Mouse (Mus musculus): ENCODE data around the gene Mme. TPM values are rescaled to one million over a fixed set of nuclear protein-coding genes. Genes with fewer than 3 reads are reported as not detected.

Gene Mme
- total RNA-seq, 2 experiments from 2014 or later: 5.4 to 7.9 TPM

DNA sequence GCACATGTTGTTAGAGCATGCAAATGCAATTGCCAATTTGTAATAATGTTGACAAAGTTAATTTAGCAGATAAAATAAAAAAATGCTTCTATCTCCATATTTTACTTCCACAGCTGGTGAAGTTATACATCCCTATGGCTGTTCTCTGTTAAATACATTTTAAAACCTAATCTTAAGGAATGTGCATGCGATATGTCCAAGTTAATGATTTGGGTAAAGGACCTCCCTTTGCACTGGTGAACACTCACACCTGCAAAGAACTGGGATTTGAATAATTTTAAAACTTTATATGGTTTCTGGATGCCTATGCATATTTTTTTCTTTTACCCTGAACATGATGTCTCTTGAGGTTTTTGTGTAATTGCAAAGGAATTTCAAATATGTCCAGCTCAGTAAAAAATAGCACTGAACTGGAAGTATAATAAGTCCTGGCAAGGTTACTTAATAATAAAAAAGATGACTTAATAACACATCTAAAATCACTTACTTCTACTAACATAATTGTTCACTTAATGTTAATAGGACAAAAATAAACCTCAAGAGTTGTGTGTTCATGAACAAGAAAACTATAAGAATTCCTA lies 110.4 kb downstream of the Mme start:
- DNase-seq: no peak

DNA sequence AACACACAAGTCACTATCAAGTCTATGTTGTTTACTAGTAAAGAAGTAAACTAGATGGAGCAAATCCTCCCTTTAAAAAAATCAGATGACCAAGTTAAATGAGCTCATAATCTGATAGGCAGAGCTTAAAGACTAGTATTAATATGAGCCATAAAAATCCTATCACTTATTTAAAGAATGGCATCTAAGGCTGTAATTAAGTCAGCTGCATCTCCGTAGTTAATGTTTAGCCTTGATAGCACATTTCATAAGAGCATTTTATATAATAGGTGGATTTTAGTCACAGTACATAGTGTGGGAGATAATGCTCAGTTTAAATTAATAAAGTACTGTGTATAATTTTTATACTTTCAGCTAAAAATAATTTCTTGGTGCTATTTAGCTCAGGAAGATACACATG lies 118.2 kb downstream of the Mme start:
- DNase-seq: no peak

DNA sequence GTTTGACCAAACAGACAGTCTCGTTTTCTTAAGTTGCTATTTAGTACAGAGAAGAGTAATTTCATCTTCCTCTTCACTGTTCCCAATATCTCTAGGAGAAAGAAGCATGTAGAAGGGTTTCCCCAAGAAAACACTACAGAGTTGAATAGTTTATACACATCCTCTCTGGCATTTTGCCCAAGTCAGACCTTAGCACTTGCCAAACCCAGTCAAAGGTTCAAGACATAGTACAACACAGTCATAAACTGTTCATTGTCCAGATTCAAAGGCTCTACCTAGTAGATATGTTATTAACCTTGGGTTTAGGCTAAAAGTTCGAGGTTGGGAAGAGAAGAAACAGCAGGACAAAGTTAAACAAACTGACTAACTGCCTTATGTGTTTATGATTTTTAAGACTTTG lies 143.7 kb downstream of the Mme start:
- no peak for DNase-seq

- no peak for DNase-seq
Observed at GRCm38 (mm10) chr3:63390774-63391173, 149.4 kb downstream of the Mme start.

DNA sequence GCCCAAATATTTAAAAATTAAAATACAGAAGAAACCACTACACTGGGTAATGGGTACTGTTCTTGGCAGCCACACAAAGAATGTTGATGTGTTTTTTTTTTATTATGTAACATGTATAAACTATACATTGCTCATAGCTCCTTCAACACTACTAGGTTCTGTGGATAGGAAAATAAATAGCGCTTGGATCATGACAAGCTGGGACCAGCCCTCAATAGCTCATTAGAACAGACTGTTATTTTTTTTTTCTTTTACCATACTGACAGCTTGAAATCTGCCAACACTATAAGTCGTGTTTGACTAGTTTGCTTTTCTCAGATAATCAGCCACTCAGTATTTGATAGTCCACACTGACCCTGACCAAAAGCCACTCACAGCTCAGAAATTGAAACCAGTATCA lies 150.0 kb downstream of the Mme start:
- DNase-seq: no peak

- DNase-seq: no peak
Observed at GRCm38 (mm10) chr3:63394424-63394941, 153.1 kb downstream of the Mme start.

- no peak for DNase-seq
Observed at GRCm38 (mm10) chr3:63398171-63398570, 156.8 kb downstream of the Mme start.

GRCm38 (mm10) chr3:63406438-63406837 lies 165.1 kb downstream of the Mme start:
- no peak for DNase-seq

GRCm38 (mm10) chr3:63411006-63411405 lies 169.7 kb downstream of the Mme start:
- no peak for DNase-seq

- DNase-seq: no peak
Observed at GRCm38 (mm10) chr3:63412220-63412937, 171.0 kb downstream of the Mme start.

DNA sequence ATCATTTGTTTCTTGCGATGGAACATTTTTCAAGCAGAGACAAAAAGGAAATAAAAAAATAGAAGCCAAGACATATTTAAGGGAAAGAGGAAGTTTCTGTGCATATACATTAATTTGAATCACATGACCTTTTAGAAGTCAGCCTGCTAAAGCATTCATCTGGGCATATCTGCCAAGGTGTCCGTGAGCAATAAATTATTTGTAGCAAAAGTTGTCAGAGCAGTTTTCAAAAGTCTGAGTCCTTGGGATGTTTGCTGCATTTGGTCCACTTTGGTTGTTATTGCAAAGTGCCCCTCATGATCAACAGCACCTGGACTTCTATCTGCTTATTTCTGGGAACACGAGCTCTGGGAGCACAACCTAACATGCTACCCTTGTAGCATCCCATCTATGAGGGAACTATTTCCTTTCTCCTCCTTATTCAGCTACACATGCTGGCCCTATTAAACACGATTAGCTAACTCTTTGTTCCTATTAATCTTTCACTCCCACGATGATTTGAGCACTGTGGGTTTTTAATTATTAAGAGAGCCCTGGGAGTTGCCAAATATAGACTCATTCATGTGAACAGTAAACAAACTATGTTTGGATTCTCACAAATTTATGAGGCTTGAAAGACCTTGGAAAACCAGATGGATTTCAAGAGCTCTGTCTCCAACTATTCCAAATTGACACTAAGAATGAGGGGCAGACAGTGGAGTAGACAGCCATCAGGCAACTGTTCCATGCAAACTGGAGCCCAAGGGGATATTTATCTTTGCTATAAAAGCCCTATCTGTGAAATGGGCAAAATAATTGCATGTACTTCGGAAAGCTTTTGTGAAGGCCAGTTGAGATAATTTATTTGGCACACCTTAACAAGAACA lies 171.9 kb downstream of the Mme start:
- no peak for DNase-seq

DNA sequence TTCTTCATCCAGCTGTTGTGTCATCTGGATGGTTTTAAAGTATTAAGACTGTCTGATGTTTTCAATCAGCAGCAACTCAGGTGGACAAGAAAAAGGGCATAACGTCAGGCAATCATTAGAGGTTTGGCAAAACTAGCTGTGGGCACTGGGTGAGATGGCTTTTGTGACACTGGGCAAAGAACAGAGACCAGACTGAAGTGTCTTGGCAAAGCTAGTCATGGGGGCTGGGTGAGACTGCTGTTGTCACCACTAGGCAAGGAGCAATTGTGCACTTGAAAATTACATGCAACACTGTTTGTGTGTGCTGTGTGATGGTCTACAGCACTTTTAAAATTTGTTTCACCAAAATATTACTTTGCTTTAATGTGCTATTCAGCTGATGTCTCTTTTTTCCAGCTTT lies 175.9 kb downstream of the Mme start:
- no peak for DNase-seq

- no peak for DNase-seq
Observed at GRCm38 (mm10) chr3:63417758-63418157, 176.4 kb downstream of the Mme start.

DNA sequence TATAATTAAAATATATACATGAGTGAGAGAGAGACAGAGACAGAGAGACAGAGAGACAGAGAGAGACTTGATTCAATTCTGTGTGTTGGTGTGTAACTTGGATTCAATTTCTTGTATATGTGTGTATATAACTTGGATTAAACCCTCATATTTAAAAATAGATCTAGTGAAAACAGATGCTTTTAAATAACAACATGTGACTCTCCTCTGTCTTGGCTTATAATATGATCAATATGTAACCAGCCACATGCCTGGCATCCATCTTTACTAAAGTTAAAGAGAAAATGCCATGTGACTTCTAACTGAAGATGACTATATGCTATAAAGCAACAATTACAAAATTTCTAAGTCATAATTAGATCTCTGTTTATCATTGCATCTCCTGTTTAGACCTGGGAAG lies 182.2 kb downstream of the Mme start:
- no peak for DNase-seq

Other genes starting within 250 kb of the Mme start
- gene Gm34302, start 242.3 kb downstream of the Mme start, total RNA-seq (2021): not detected

Measured in layer of hippocampus, postnatal 36 days (tissue).